Mouse (Mus musculus) heart, adult 2 months (tissue): ENCODE results near the gene Wdr78.

Experiments used
- CTCF ChIP-seq: fragments of 200-600 bp; IDR thresholded peaks from 2 replicates; pipeline ENCODE4 v1.8.1; 2022; ENCODE audit warnings: antibody characterized with exemption, mild to moderate bottlenecking, moderate library complexity
- EP300 ChIP-seq: fragments of 200-500 bp; IDR thresholded peaks from 2 replicates; pipeline ENCODE4 v1.6.1; 2011; ENCODE audit warnings: low read depth, low read length, control low read depth; ENCODE audit not compliant: insufficient read depth
- POLR2A ChIP-seq: fragments of 200-500 bp; IDR thresholded peaks from 2 replicates; pipeline ENCODE4 v1.6.1; 2011; ENCODE audit warnings: mild to moderate bottlenecking, low read depth, low read length, control low read depth; ENCODE audit not compliant: insufficient read depth

GRCm38 (mm10) chr4:103120395-103120794, 6.0 kb upstream of the Wdr78 start:
- no peak for TF ChIP-seq CTCF
- TF ChIP-seq POLR2A = no peak
- no peak for TF ChIP-seq EP300
